8 mouse cellular contexts compared by ENCODE assay signal in the genomic region with DNA sequence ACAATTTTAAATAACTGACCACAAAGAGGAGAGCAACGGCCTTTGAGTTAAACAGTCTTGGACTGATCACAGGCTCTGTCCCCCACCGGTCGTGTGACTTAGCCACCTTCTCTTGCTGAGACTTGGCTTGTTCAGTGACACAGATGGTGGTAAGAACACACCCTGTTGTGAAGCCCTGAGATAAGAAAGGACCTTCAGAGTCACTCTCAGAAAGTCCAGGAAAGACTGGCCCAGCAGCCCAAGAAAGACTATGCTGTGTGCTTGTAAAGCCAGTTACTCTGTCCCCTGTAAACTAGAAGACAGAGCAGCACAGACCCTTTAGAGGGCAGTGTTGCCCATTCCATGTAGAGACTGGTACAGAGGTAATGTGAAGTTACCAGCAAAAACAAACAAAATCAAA. TPM values are rescaled to one million over a fixed set of nuclear protein-coding genes. Genes with fewer than 3 reads are reported as not detected.
A peak's percentile ranks its signal among the peaks of the same experiment; 100 is the strongest.
DNase-seq lines count a peak whose midpoint lies in the region; ATAC-seq and TF ChIP-seq lines count a peak whose summit lies in the region.

No protein-coding gene starts in this region.

- peak; percentile 61 for TF ChIP-seq CTCF in heart, adult 2 months (IDR thresholded peaks at IDR 0.05)

- H3K9ac ChIP-seq in heart, adult 2 months (ENCODE audit: low read depth, low read length), result no peak overlapping the region
- no peak overlapping the region for H3K9ac ChIP-seq in neural tube, embryonic 15.5 days (replicated peaks)

- H3K4me2 ChIP-seq in neural tube, embryonic 15.5 days, result peak overlapping the region; percentile 91; the same call in 1 of the 2 replicates

- no peak for TF ChIP-seq POLR2A in heart, adult 2 months (IDR thresholded peaks at IDR 0.05; ENCODE audit: insufficient read depth, low read depth, low read length)

- no peaks in the 10 kb centered on the region for H3K79me2 ChIP-seq in heart, adult 2 months (replicated peaks; ENCODE audit: control insufficient read depth, insufficient read depth, low read length)

- H3K36me3 ChIP-seq in heart, adult 2 months (ENCODE audit: control insufficient read depth, insufficient read depth, low read length), result no peaks in the 10 kb centered on the region
- no peaks in the 10 kb centered on the region for H3K36me3 ChIP-seq in erythroblast, embryonic 14.5 days (ENCODE audit: control insufficient read depth)
- H3K36me3 ChIP-seq in neural tube, embryonic 15.5 days, result no peaks in the 10 kb centered on the region

- intact Hi-C loops in heart, adult 2 months (cut with DNase I), result loop anchor here (1.0 to 10.0 kb wide), 3 partner anchors 27 to 380 kb away; partner anchors contain the start of genes Cdkn1b, Ddx47 and Emp1
- intact Hi-C loops in heart, postnatal 36 days (cut with DNase I), result loop anchor here (2.0 to 10.0 kb wide), 2 partner anchors 26 to 380 kb away; partner anchors contain the start of genes Ddx47 and Emp1

- TF ChIP-seq EP300 in heart, adult 2 months (IDR thresholded peaks at IDR 0.05; ENCODE audit: insufficient read depth, low read depth, low read length), result no peak

- no peaks in the 10 kb centered on the region for H3K9me3 ChIP-seq in erythroblast, embryonic 14.5 days (ENCODE audit: control insufficient read depth, low read length)
- H3K9me3 ChIP-seq in neural tube, embryonic 15.5 days (replicated peaks), result no peaks in the 10 kb centered on the region

- no peak overlapping the region for H3K27ac ChIP-seq in heart, adult 2 months
- H3K27ac ChIP-seq in neural tube, embryonic 15.5 days (replicated peaks), result no peak overlapping the region

- no peak overlapping the region for H3K4me3 ChIP-seq in heart, adult 2 months
- peak overlapping the region; percentile 75 for H3K4me3 ChIP-seq in erythroblast, embryonic 14.5 days (replicated peaks)
- H3K4me3 ChIP-seq in neural tube, embryonic 15.5 days (replicated peaks), result 0 out of 2 replicates have a peak overlapping the region, but pooled peaks have one; percentile 2

- ATAC-seq in neural tube, embryonic 15.5 days (ENCODE audit: low FRiP score), result no peak

- DNase-seq in heart, adult 2 months, result no peak
- DNase-seq in heart, postnatal 36 days, result no peak
- peak; percentile 80 for DNase-seq in MEL-GATA-1-ER (ENCODE audit: extremely low read depth, low read depth)
- peak; percentile 49 to 63 for DNase-seq in kidney, postnatal 4 days
- DNase-seq in testis, postnatal 10 days (ENCODE audit: low spot score), result no peak
- no peak for DNase-seq in ovary, postnatal 14 days (ENCODE audit: low spot score)

- no peaks in the 10 kb centered on the region for H3K27me3 ChIP-seq in heart, adult 2 months (ENCODE audit: control insufficient read depth, insufficient read depth, low read length)
- H3K27me3 ChIP-seq in erythroblast, embryonic 14.5 days (ENCODE audit: control insufficient read depth), result peaks cover 2% of the 10 kb centered on the region; the same call in 1 of the 2 replicates
- H3K27me3 ChIP-seq in neural tube, embryonic 15.5 days (replicated peaks), result no peaks in the 10 kb centered on the region

- 51% methylated on average over 3 of the region's 3 CpGs for WGBS in heart, adult 2 months
- 67% methylated on average over 3 of the region's 3 CpGs for WGBS in neural tube, embryonic 15.5 days

- H3K4me1 ChIP-seq in heart, adult 2 months (ENCODE audit: control insufficient read depth, insufficient read depth, low read length), result peaks cover 5% of the 10 kb centered on the region; the same call in 1 of the 2 replicates
- H3K4me1 ChIP-seq in erythroblast, embryonic 14.5 days (ENCODE audit: control insufficient read depth), result peaks cover 65% of the 10 kb centered on the region
- peaks cover 20% of the 10 kb centered on the region for H3K4me1 ChIP-seq in neural tube, embryonic 15.5 days

RNA-seq across cellular contexts. Expression of gene Apold1, which starts 3.2 kb away (rescaled TPM):
- 1 to 10 TPM; 6.9 to 9.3 TPM for total RNA-seq in heart, adult 2 months (2021)
- polyA plus RNA-seq in heart, adult 2 months (2012; rRNA removed), result 3.6 and 4.4 TPM in 2 replicates
- 10 to 100 TPM in 1 of 2 experiments, 1 to 10 TPM in 1; 5.1 to 15.6 TPM for total RNA-seq in heart, postnatal 36 days (2021)
- polyA plus RNA-seq in erythroblast, embryonic 14.5 days (2012), result 0.01 and 0.03 TPM in 2 replicates
- polyA plus RNA-seq in neural tube, embryonic 15.5 days (2015; fragmentation: Nextera tagmentation; extraction: Ambion mirVana), result 4.0 and 4.1 TPM in 2 replicates

RNA-seq across cellular contexts. Expression of gene Ddx47, which starts 26.7 kb away (rescaled TPM):
- 10 to 100 TPM; 38.1 to 40.3 TPM for total RNA-seq in heart, adult 2 months (2021)
- 32.2 and 53.1 TPM in 2 replicates for polyA plus RNA-seq in heart, adult 2 months (2012; rRNA removed)
- total RNA-seq in heart, postnatal 36 days (2021), result 10 to 100 TPM; 38.1 to 39.9 TPM
- 0.84 and 0.96 TPM in 2 replicates for polyA plus RNA-seq in erythroblast, embryonic 14.5 days (2012)
- 74.6 and 86.6 TPM in 2 replicates for polyA plus RNA-seq in neural tube, embryonic 15.5 days (2015; fragmentation: Nextera tagmentation; extraction: Ambion mirVana)

Comparison
In these comparisons a context has a peak if more than half of its experiments do, and no peak if none do; other contexts are left out.
1. DNase-seq: peak in MEL-GATA-1-ER (single experiment) and kidney, postnatal 4 days (2 of 2); none in heart, adult 2 months (0 of 2), heart, postnatal 36 days (0 of 2), testis, postnatal 10 days (single experiment) and ovary, postnatal 14 days (single experiment).
2. RNA of gene Ddx47, which starts 26.7 kb away (polyA plus RNA-seq): 74.6 to 86.6 TPM in neural tube, embryonic 15.5 days and 32.2 to 53.1 TPM in heart, adult 2 months; 0.84 to 0.96 TPM in erythroblast, embryonic 14.5 days; every median in the first group is over 10 times any median in the second.